Mouse (Mus musculus) kidney, postnatal 0 days (tissue): ENCODE data around the gene Theg. TPM values are rescaled to one million over a fixed set of nuclear protein-coding genes. Genes with fewer than 3 reads are reported as not detected.

Experiments
- ATAC-seq: fragments of 200-750 bp; cut with Nextera tagmentation; replicated peaks from 2 replicates; pipeline ENCODE4 v1.8.0; 2017; ENCODE audit warnings: low read depth, moderate number of reproducible peaks, moderate TSS enrichment, moderate library complexity; ENCODE audit not compliant: low FRiP score
- DNase-seq: peaks from one replicate; pipeline ENCODE4 v3.0.0-alpha.2; 2016; ENCODE audit warnings: low spot score
- H3K27ac ChIP-seq: fragments of 300-500 bp; sonication (generic); 2 replicates; pipeline ENCODE4 v1.5.1; 2014; ENCODE audit warnings: mild to moderate bottlenecking
- H3K27me3 ChIP-seq: fragments of 300-500 bp; sonication (generic); 2 replicates; pipeline ENCODE4 v1.6.1; 2014; ENCODE audit warnings: low read length, mixed read lengths; ENCODE audit not compliant: insufficient read depth
- H3K36me3 ChIP-seq: fragments of 300-500 bp; sonication (generic); 2 replicates; pipeline ENCODE4 v1.6.1; 2014; ENCODE audit warnings: low read length, mixed read lengths; ENCODE audit not compliant: insufficient read depth
- H3K4me1 ChIP-seq: fragments of 300-500 bp; sonication (generic); replicated peaks from 2 replicates; pipeline ENCODE4 v1.6.1; 2014; ENCODE audit warnings: antibody characterized with exemption, low read length, mixed read lengths; ENCODE audit not compliant: insufficient read depth
- H3K4me2 ChIP-seq: fragments of 300-500 bp; sonication (generic); 2 replicates; pipeline ENCODE4 v1.6.1; 2014; ENCODE audit warnings: mild to moderate bottlenecking, low read length, moderate library complexity, mixed read lengths
- H3K4me3 ChIP-seq: fragments of 300-500 bp; sonication (generic); replicated peaks from 2 replicates; pipeline ENCODE4 v1.5.1; 2014; ENCODE audit warnings: low read depth, low read length
- H3K9ac ChIP-seq: fragments of 300-500 bp; sonication (generic); 2 replicates; pipeline ENCODE4 v1.6.1; 2014; ENCODE audit warnings: low read depth, low read length
- H3K9me3 ChIP-seq: fragments of 300-500 bp; sonication (generic); replicated peaks from 2 replicates; pipeline ENCODE4 v1.6.1; 2016; ENCODE audit warnings: low read length, inconsistent platforms, mixed read lengths
- CTCF ChIP-seq: IDR thresholded peaks from 2 replicates; pipeline ENCODE4 v1.5.1; 2016; ENCODE audit warnings: antibody characterized with exemption, low read depth, mild to moderate bottlenecking, moderate library complexity
- WGBS: fragments of 180-500 bp; shearing (Covaris S2); extraction: QIAGEN DNeasy Blood & Tissue Kit; methylation state at CpG from one replicate; pipeline ENCODE4 v1.1.7; 2014; 5-methylcytosine and 5-hydroxymethylcytosine counted together
- polyA plus RNA-seq: library from polyadenylated mRNA; unstranded; fragments of >200 nt; fragmentation: Nextera tagmentation; extraction: Ambion mirVana; gene quantifications from 2 replicates; pipeline ENCODE4 v1.2.1, GENCODE M21; 2015

Theg gene
- polyA plus RNA-seq, 1 experiment from 2014 or later = not detected

DNA sequence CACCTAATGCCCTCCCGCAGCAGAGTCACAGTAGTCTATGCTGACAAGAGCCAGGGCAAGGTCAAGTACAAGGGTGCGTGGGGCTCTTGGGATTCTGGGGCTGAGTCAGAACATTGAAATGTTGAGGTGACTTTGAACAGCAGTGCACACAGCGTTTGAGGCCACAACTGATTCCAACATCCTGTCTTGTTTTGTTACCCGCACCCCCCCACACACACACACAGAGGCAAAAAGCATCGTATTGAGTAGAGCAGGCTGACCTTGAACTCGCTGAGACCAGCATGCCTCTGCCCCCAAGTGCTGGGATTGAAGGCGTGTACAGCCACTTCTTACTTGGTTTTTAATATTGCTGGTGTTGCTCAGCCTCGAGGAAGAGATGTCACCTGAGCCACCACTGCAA lies 12.8 kb downstream of the Theg start:
- H3K4me3 ChIP-seq = no peak overlapping the region
- ATAC-seq = no peak
- H3K9ac ChIP-seq = no peak overlapping the region
- WGBS = 74% methylated on average over 8 of the region's 8 CpGs
- H3K9me3 ChIP-seq = no peaks in the 10 kb centered on the region
- no peak for TF ChIP-seq CTCF
- no peak for DNase-seq
- no peaks in the 10 kb centered on the region for H3K36me3 ChIP-seq
- H3K27me3 ChIP-seq = no peaks in the 10 kb centered on the region
- no peaks in the 10 kb centered on the region for H3K4me1 ChIP-seq
- H3K4me2 ChIP-seq = no peak overlapping the region
- H3K27ac ChIP-seq = no peak overlapping the region

DNA sequence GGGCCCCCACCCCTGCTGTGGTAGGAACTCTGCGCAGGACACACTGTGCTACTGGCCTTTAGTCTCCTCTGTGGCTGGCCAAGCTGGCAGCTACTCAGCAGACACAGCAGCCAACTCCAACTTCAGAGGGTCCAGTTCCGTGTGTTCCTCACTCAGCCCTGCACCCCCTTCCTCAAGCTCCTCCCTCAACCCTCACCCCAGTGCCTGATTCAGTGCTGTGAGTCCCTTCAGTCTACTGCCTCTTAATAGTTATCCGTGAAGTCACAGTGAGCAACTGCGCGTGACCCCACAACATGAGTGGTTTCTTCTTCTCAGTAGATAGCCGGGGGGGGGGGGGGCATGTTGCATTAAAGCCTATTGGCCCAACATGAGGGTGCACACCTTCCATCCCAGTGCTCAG lies 13.5 kb downstream of the Theg start:
- Histone ChIP-seq H3K4me3 (no peak overlapping the region), H3K27me3 (no peaks in the 10 kb centered on the region), H3K9ac (no peak overlapping the region), H3K27ac (no peak overlapping the region), H3K4me2 (no peak overlapping the region), H3K4me1 (no peaks in the 10 kb centered on the region), H3K9me3 (no peaks in the 10 kb centered on the region), H3K36me3 (no peaks in the 10 kb centered on the region)
- no peak for ATAC-seq
- no peak for DNase-seq
- WGBS = 83% methylated on average over 6 of the region's 6 CpGs
- no peak for TF ChIP-seq CTCF

DNA sequence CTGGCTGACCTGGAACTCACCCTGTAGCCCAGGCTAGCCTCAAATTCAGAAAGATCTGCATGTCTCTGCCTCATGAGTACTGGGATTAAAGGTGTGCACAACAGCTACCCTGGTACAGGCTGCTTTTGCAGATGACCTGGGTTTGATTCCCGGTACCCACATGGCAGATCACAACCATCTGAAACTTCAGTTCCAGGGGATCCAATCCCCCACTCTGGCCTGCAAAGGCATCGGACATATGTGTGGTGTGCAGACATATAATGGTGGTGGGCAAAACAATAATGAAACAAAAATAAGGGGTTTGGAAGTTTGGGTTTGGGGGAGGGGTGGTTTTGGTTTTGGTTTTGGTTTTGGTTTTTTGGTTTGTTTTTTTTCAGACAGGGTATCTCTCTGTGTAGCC lies 15.8 kb downstream of the Theg start:
- 95% methylated on average over 2 of the region's 2 CpGs for WGBS
- Histone ChIP-seq H3K4me2 (no peak overlapping the region), H3K9ac (no peak overlapping the region), H3K27me3 (no peaks in the 10 kb centered on the region), H3K27ac (no peak overlapping the region), H3K9me3 (no peaks in the 10 kb centered on the region), H3K4me1 (no peaks in the 10 kb centered on the region), H3K4me3 (no peak overlapping the region), H3K36me3 (no peaks in the 10 kb centered on the region)
- TF ChIP-seq CTCF = no peak
- ATAC-seq = no peak
- no peak for DNase-seq

DNA sequence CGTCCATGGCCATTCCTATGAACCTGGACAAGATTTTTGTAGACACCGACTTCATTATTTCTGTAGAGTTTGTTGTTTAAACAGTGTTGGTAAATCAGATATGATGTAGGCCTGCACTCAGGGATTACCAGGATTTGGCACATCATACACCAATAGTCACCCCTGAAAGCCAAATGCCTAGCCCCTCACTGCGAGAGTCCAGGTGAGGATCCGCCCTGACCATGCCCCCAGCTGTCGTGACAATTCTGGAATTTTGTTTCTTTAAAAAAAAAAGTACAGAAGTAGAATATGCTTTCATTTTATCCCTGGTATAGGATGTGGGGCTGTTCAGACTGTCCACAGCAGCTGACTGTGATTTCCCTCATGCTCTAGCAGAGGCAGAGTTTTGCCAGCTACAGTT lies 17.2 kb downstream of the Theg start:
- no peaks in the 10 kb centered on the region for H3K36me3 ChIP-seq
- 90% methylated on average over 5 of the region's 5 CpGs for WGBS
- H3K4me2 ChIP-seq = no peak overlapping the region
- no peaks in the 10 kb centered on the region for H3K9me3 ChIP-seq
- H3K4me3 ChIP-seq = no peak overlapping the region
- TF ChIP-seq CTCF = no peak
- no peak for ATAC-seq
- H3K9ac ChIP-seq = no peak overlapping the region
- DNase-seq = no peak
- H3K4me1 ChIP-seq = no peaks in the 10 kb centered on the region
- H3K27ac ChIP-seq = no peak overlapping the region
- H3K27me3 ChIP-seq = no peaks in the 10 kb centered on the region

DNA sequence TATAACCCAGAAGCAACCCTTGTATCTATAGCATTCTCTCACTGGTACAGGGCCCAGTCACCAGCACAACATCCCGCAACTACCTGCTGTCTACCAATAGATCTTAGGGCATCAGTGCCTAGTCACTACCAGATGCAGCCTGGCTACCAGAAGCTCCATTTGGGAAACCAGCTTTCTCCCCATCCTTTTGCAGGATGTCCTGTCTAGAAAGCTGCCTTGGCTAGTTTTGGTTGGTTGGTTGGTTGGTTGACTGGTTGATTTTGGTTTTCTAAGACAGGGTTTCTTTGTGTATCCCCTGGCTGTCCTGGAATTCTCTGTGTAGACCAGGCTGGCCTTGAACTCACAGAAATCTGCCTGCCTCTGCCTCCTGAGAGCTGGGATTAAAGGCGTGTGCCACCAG lies 27.4 kb downstream of the Theg start:
- Histone ChIP-seq H3K27ac (no peak overlapping the region), H3K9ac (no peak overlapping the region), H3K27me3 (no peaks in the 10 kb centered on the region), H3K4me2 (no peak overlapping the region), H3K36me3 (no peaks in the 10 kb centered on the region), H3K4me1 (no peaks in the 10 kb centered on the region), H3K4me3 (no peak overlapping the region), H3K9me3 (no peaks in the 10 kb centered on the region)
- DNase-seq (no peak), ATAC-seq (no peak)
- no peak for TF ChIP-seq CTCF
- 82% methylated on average over 2 of the region's 2 CpGs for WGBS

DNA sequence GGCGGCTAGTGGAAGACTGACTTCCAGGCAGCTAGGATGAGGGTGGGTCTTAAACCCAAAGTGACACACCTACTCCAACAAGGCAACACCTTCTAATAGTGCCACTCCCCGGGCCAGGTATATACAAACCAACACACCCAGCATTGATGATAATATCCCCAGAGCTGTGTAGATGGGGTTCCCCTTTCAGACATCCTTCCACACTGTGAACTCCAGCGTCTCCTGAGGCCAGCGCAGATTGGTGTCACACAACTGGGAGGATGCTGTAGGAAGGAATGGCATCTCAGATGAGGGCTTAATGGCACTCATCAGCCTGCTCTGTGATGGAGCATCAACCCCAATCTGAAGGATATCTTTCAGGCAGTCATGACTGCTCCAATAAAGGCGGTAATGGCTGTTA lies 29.6 kb downstream of the Theg start:
- H3K4me2 ChIP-seq = no peak overlapping the region
- no peak for ATAC-seq
- WGBS = 94% methylated on average over 5 of the region's 5 CpGs

DNA sequence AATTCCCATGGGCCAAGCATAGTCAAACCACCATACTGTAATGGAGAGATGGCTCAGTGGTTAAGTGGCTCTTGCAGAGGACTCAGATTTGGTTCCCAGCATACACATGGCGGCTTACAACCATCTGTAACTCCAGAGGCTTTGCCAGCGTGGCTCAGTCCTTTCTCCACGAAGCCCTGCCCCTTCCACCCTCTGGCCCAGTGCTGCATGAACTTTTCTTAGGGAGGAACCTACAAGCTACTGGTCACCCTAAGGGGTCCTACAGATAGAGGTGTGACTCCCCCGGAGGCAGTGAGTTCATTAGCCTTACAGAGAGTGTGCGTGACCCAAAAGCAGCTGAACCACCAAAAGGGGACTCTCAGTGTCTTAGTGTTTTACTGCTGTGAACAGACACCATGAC lies 30.2 kb downstream of the Theg start:
- no peaks in the 10 kb centered on the region for H3K36me3 ChIP-seq
- no peak for ATAC-seq
- no peak overlapping the region for H3K9ac ChIP-seq
- no peak overlapping the region for H3K4me3 ChIP-seq
- 93% methylated on average over 5 of the region's 5 CpGs for WGBS
- no peak for DNase-seq
- H3K9me3 ChIP-seq = no peaks in the 10 kb centered on the region
- H3K4me2 ChIP-seq = no peak overlapping the region
- no peaks in the 10 kb centered on the region for H3K27me3 ChIP-seq
- no peak for TF ChIP-seq CTCF
- H3K4me1 ChIP-seq = peaks cover 8% of the 10 kb centered on the region; the same call in 1 of the 2 replicates
- H3K27ac ChIP-seq = no peak overlapping the region

More for the DNA sequence above, 29.6 kb downstream of the Theg start:
- Histone ChIP-seq H3K9ac (no peak overlapping the region), H3K36me3 (no peaks in the 10 kb centered on the region), H3K4me3 (no peak overlapping the region), H3K27me3 (no peaks in the 10 kb centered on the region), H3K4me1 (peaks cover 8% of the 10 kb centered on the region; the same call in 1 of the 2 replicates), H3K9me3 (no peaks in the 10 kb centered on the region), H3K27ac (no peak overlapping the region)
- TF ChIP-seq CTCF = no peak
- DNase-seq = no peak
